Mouse (Mus musculus): ENCODE measurements around the gene Lrrc10. TPM values are rescaled to one million over a fixed set of nuclear protein-coding genes. Genes with fewer than 3 reads are reported as not detected.
"Not testable (repeated sequence)": the region's sequence is repeated elsewhere in the genome, so short reads cannot be mapped to it uniquely, and the experiment has no call there.

Gene Lrrc10
- total RNA-seq (2021) = not detected

DNA sequence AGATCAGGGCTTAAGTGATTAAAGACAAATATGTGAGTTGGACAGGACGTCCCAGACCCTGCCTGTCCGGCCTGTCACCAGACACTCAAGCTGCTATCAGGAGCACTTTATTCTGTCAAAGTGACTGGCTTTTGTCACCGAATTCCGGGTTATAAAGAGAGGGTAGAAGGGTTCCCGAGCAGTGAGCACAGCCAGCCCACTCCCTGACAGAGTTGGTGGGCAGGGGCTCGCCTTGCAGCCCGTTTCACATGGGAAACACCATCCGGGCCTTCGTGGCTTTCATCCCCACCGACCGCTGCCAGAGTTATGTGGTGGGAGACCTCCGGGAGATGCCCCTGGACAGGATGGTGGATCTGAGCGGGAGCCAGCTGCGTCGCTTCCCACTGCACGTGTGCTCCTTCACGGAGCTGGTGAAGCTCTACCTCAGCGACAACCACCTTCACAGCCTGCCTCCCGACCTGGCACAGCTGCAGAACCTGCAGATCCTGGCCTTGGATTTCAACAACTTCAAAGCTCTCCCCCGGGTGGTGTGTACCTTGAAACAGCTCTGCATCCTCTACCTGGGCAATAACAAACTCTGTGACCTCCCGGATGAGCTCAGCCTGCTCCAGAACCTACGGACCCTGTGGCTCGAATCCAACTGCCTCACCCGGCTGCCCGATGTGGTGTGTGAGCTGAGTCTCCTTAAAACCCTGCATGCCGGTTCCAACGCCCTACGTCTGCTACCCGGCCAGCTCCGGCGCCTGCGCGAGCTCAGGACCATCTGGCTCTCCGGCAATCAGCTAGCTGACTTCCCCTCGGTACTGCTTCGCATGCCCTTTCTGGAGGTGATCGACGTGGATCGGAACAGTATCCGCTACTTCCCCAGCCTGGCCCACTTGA, at the start of gene Lrrc10:
Gene Lrrc10, plus strand, starts transcription at position 167 of the 882 bp plus-strand sequence.
- intact Hi-C loops (cut with DNase I) = no loop called here

DNA sequence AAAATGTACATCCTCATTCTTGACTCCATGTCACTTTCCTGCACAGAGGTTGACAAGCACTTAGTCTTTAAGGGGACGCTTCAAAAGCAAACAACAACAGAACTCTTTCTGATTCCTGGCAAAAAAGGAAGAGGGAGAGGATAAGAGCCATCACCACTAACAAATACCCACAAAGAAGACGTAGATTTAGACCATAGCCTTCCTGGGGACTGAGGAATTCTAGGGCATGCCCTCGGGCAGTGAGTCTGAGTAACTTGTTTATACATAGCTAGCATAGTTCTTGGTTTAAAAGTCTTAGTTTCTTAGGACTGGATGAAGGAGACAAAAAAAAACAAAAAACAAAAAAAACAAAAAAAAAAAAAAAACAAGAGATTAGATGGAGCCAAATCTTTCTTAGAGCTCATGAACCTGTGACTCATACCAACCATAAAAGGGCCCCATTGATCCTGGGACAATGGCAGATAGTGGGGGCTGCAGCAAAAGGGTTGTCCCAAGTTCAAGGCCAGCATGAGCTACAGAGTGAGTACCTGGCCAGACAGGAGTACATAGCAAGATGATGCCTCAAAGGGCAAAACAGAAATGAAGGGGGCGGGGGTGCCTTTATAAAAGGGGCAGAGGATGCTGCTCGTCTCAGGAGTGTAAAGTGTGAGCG, 49.4 kb upstream of the Lrrc10 start:
- intact Hi-C loops (cut with DNase I) = no loop called here
- DNase-seq (ENCODE audit: low spot score in 2 of 2) = no peak

More for the DNA sequence above, at the start of gene Lrrc10:
- DNase-seq (ENCODE audit: low spot score in 2 of 2) = peak; percentile 20 to 43

DNA sequence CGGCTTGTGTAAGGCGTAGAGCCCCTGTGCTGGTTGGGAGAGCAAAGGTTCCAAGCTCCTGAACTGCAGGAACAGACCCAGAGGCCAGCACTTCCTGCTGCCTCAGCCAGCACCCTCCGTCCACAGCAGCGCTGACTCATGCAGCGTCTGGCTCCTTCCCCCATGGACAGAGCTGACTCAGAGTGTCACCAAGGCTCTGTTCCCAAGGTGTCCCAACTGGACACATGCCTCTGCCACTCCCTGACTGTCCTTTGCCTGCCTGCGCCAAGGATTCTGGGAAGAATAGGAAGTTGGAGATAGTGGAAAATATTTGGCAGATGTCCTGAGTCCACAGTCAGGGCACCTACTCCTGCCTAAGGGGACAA, 48.9 kb upstream of the Lrrc10 start:
- no peak for DNase-seq (ENCODE audit: low spot score in 2 of 2)
- intact Hi-C loops (cut with DNase I) = no loop called here

DNA sequence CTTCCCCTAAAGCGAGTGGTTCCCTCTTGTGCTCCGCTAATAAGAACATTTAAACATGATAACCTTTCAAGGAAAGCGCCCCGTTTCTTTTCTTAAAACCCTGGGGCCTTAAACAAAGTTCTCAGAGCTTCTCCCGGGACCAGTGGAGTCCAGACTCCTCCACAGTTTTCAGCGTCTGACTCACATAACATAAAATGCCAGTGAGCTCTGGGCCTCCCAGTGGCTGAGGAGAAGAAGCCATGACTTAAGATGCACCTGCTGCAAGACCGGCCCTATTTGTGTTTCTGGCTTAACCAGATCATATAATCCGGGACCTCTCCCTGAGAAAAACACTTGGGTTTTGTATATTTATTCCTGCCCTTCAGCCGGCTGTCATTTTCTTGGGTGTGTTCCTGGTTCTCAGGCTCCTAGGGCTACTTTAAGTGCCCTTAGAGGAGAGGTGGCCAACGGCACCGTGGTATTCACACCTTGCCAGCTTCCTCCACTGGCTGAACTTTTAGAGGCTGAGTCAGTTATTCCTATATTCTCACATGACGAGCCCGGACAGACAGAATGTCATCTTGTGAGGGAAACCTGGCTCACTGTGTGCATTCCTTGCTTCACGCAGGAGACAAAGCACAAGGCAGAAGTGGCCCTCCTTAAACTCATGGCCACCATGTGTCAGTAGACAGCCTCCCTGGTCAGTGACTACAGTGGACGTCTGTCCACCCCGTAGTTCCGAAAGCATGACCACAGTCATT, 46.3 kb upstream of the Lrrc10 start:
- intact Hi-C loops (cut with DNase I) = no loop called here
- DNase-seq (ENCODE audit: low spot score in 2 of 2) = no peak

DNA sequence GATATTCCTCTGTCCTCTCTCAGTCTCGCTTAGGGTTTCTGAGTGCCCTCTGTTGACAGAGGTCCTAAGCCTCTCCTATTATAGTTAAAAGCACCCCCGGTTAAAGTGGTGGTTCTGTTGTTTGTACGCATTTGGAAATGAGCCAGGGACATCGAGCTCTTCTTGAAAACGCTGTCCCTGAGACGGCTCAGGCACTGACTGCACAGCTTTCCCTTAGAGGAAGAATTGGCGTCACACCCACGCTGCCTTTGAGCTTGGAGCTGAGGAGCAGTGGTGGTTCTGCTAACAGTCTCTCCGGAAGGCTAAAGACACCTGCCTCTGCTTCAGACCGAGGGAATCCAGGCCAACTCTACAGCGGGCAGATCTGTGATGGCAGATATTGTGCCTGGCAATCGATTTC, 44.2 kb upstream of the Lrrc10 start:
- intact Hi-C loops (cut with DNase I) = no loop called here

DNA sequence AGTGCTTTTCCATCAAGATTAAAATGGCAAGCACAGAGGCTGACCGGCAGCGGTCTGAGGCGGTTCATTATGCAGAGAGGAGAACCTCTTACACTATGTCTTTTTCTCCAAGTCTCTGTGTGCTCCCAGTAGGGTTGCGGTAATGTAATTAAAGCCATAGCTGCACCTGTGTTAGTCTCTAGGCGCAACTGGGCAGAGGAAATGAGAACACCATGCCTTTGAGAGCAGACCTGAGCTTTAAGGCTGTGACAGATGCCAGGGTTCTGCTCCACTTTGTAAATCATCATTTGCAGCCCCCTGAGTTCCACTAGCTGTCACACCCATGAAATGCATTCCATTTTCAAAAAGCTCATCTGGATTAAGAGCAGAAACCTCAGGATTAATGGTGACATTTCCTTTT, 40.4 kb upstream of the Lrrc10 start:
- intact Hi-C loops (cut with DNase I) = no loop called here
- DNase-seq (ENCODE audit: low spot score in 2 of 2) = no peak

More for the DNA sequence above, 44.2 kb upstream of the Lrrc10 start:
- DNase-seq (ENCODE audit: low spot score in 2 of 2) = peak in 1 of 2 experiments; percentile 24

DNA sequence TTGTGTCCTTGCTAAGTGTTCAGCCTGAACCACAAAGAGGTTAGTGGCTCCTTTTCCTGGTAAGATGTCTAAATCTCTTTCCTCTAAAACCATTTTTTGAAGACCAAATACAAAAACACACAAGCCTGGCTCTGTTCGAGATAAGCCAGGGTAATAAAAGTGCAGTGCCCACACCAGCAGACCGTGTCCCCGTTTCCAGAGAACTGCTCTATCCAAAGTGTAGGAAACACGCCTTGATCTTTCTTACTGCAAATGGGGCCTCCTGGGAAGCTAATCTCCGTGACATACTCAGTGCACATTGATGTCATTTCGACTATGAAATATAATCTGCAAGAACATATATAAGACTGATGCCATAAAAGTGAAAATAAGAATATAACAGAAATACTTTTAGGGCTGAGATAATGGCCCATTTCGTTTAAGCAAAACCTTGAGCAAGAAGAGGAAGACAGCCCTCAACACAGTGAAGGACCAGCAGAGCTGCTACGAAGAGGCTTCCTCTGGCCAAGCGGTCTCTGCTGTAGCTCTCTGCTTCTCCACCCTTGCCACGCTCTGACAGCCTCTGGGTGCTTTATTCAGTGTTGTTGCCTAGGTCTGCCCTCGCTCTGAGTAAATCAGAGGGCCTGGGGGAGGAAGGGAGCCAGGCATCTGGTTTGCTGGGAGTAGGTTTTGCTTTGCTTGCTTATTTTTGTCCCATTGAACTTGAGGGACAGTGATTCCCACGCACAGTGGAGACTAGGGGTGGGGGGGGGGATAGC, 39.3 kb upstream of the Lrrc10 start:
- intact Hi-C loops (cut with DNase I) = no loop called here

DNA sequence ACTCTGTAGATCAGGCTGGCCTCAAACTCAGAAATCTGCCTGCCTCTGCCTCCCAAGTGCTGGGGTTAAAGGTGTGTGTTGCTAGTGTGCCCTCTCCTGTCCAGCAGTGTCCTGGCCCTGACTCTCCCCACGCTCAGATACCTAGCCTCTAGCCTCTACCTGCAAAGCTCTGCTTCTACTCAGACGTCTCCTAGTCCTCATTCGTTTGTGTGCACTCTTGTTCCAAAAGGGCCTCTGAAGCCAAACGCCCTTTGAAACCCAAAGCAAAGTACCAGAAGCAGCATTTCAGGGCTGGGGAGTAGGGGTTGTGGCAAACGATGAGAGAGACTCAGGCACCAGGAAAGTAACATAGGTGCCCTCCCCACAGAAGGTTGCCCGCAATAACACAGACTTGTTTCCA, 35.5 kb upstream of the Lrrc10 start:
- intact Hi-C loops (cut with DNase I) = loop anchor here (5.0 kb wide), 1 partner anchor 52 kb away; no protein-coding TSS in a partner anchor

More for the DNA sequence above, 39.3 kb upstream of the Lrrc10 start:
- DNase-seq (ENCODE audit: low spot score in 2 of 2) = no peak

DNA sequence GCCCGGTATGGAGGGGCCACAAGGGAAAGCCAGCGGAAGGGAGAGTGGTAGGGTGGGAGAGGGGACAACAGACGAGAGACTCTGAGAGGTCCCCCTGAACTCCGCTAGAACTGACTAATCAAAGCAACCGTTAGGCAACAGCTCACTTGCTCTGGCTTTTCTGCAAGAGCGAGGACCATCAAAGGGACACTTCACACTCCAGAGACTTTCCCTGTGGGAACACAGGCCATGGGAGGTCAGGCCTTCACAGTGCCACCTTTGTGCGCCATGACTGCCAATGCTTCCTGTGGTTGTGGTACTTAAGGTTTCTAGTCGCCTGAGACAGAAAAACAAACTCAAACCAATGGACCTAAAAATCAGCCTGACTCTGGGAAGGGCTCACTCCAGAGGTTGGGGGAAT, 34.1 kb upstream of the Lrrc10 start:
- DNase-seq (ENCODE audit: low spot score in 2 of 2) = no peak
- intact Hi-C loops (cut with DNase I) = loop anchor here (5.0 kb wide), 1 partner anchor 54 kb away; no protein-coding TSS in a partner anchor

More for the DNA sequence above, 35.5 kb upstream of the Lrrc10 start:
- DNase-seq (ENCODE audit: low spot score in 2 of 2) = no peak

DNA sequence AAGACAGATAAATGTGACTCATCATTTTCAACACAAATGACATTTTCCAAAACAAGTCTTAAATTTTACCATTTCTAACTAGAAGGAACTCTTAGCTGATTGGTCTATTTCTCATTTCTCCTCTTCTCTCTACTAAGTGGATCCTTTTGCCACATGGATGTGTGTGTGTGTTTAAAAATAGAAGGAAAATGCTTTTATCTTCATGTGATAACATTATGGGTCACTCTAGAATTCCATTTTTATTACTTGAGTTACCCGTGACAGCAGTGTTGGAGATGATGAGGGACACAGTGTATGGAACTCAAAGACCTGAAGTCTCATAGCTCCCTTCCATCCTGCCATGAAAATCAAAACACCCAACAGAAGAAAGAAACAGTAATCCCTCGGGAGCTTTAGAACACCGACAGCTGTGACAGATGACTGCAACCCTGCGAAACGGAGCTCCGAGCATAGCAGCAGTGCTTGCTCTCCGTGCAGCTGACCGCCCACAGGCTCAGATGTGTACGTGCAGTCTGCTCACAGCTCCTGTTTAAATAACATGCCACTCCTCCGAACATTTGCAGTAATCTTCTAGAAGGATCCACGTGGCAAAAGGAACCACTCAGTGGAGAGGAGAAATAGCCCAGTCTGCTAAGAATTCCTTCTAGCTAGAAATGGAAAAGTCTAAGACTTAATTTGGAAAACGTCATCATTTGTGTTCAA, 31.3 kb upstream of the Lrrc10 start:
- DNase-seq (ENCODE audit: low spot score in 2 of 2) = peak; percentile 41 to 49
- intact Hi-C loops (cut with DNase I) = loop anchor here (5.0 kb wide), 1 partner anchor 57 kb away; no protein-coding TSS in a partner anchor

DNA sequence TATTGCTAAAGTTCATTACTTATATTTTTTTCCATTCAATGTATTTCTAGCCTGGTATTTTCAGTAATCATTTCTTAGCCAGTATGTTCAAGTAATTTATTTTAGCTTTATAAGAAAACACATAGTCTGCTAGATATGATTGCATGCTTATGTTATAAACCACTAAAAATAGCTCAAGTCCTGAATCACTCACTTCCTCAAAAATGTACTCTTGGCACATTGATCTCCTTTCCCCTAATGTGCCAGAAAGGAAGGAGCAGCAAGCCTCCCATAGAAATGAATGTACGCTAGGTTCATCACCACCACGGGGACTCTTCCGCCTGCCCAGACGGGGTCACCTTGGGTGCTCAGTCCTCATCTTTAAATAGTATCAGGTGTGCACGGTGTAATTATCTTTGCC, 30.6 kb upstream of the Lrrc10 start:
- intact Hi-C loops (cut with DNase I) = loop anchor here (5.0 kb wide), 1 partner anchor 57 kb away; no protein-coding TSS in a partner anchor
- no peak for DNase-seq (ENCODE audit: low spot score in 2 of 2)

DNA sequence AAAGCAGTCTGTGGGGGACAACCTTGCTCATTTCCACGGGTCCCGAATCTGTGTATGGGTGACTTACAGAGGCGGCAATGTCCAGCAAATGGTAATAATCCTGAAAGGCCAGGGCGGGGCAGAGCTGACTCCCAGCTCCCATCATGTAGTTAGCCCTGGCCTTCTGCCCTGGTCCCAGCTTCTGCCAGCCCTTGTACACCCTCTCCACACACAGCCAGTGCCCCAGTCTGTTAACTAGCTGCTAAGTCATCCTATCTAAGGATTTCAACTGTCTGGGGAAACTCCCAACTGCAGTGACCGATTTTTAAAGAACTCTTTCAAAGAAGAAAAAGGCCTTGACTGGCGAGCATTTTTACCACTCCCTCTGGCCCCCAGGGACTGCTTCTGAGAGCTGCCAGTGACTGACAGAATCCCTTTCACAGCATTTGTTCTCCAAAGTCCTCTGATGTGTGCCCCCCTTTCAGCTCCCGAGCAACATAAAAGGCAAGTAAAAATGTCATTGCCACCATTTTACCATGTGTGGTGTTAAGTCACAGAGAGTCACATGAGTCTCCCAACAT, 26.8 kb upstream of the Lrrc10 start:
- intact Hi-C loops (cut with DNase I) = no loop called here
- no peak for DNase-seq (ENCODE audit: low spot score in 2 of 2)

DNA sequence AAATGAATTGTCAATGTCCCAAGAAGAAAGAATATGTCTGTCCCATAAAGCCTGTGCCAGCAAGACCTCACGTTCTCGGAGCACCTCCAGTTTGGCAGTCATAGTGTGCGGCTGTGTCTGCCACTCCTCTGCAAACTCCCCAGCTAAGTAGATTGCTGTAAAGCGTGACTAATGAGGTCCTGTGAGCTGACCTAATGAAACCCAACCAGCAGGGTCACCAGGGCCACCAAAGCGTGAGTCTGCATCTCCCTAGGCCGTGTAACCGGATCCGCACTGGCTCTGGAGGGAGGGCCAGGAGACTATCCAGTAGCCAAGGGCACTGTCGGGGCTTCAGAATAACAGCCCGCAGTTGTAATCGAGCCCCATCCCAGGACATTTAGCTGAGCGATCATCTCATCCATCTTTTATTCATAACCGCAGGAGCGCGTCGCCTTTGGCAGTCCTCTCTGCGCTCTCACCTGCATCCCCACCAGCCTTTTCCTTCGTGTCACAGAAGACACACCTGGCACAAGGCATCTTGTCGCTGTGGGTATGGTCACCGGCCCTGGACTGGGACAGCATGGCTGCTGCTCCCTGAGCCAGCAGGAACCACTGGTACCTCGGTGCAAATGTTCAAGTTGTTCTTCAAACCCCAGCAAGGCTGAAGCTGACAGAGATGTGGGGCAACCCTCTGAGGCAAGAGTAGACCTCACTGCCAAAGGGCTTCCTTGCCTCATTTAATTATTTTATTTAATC, 24.0 kb upstream of the Lrrc10 start:
- intact Hi-C loops (cut with DNase I) = no loop called here
- no peak for DNase-seq (ENCODE audit: low spot score in 2 of 2)

DNA sequence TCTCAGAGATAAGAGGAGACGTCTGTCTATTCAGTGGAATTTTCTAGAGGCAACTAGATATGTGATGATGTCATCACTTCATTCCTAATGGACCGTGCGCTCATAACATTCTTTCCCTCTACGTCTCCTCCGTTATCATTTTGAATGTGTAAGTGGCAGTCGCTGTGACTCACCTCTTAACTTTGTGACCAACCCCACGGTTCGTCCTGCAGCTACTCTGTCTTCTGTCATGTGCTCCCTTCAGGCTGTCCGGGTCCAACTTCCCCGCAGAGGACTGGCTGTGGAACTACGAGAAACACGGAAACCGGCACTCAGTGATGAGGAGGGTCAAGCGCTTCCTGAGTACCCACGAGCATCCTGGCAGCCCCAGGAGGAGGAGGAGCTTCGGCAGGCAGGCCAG, 21.4 kb upstream of the Lrrc10 start:
- no peak for DNase-seq (ENCODE audit: low spot score in 2 of 2)
- intact Hi-C loops (cut with DNase I) = no loop called here

DNA sequence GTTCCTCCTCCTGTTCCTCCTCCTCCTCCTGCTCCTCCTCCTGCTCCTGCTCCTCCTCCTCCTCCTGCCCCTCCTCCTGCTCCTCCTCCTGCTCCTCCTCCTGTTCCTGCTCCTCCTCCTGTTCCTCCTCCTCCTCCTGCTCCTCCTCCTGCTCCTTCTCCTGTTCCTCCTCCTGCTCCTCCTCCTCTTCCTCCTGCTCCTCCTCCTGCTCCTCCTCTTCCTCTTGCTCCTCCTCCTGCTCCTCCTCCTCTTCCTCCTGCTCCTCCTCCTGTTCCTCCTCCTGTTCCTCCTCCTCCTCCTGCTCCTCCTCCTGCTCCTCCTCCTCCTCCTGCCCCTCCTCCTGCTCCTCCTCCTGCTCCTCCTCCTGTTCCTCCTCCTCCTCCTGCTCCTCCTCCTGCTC, 19.4 kb upstream of the Lrrc10 start:
- intact Hi-C loops (cut with DNase I) = not testable (repeated sequence)

DNA sequence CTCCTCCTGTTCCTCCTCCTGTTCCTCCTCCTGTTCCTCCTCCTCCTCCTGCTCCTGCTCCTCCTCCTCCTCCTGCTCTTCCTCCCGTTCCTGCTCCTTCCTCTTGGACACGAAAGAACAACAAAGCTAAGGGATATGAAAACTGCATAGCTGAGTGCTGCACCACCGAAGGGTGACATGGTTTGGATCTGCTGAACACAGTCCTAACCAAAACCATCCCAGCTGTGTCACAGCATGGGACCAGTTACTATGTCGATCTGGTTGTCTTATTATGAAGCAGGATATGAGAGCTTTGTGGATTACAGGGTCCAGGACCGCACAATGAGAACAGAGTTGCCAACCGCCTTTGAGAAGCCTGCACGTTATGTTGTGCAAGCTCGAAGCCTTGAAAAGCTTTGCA, 19.0 kb upstream of the Lrrc10 start:
- no peak for DNase-seq (ENCODE audit: low spot score in 2 of 2)
- intact Hi-C loops (cut with DNase I) = no loop called here

More for the DNA sequence above, 19.4 kb upstream of the Lrrc10 start:
- DNase-seq (ENCODE audit: low spot score in 2 of 2) = not testable (repeated sequence)

DNA sequence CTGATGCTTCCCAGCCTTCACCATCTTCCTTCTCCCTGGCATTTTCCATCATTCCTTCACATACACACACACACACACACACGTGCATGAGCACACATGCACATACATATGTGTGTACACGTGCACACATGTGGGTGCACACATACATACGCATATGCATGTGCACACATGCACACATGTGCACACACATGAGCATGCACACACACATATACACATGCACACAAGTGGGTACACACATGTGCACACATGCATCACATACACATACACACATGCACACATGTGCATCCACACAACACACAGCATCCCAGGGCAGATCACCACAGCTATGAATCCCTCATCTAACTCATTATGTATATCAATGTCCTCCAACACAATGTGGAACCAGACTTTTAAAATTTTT, 14.0 kb upstream of the Lrrc10 start:
- intact Hi-C loops (cut with DNase I) = no loop called here
- no peak for DNase-seq (ENCODE audit: low spot score in 2 of 2)

DNA sequence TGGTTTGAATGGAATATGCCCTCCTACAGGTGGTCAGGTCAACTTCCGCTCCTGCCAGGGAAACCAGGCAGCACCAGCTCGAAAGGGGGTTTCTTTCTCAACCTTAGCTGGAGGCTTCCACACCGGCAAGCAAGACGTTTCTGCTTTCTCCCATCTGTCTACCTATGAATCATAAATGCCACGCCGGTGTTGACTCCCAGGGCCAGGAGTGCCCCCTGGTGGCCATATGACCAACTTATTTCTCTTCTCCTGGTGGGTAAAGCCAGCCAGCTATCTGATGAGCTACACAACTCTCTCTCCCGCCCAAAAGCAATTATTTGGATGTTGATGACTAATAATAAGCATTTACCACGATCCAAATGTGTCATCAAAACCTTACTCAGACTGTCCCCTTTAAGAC, 11.4 kb upstream of the Lrrc10 start:
- intact Hi-C loops (cut with DNase I) = no loop called here

More for the DNA sequence above, 11.4 kb upstream of the Lrrc10 start:
- peak; percentile 58 to 71 for DNase-seq (ENCODE audit: low spot score in 2 of 2)

Measured in left cerebral cortex, postnatal 36 days (tissue).